Mouse (Mus musculus) brain, embryonic 18.5 days (tissue): ENCODE measurements at regions not wholly inside any gene's neighbourhood (a gene's known extent, or its start where the extent isn't known, plus 50 kb on each side); places are given as distances from the start of the nearest gene placed in this dataset.

Experiments
- DNase-seq: peaks from one replicate; pipeline ENCODE4 v3.0.0-alpha.2; 2012; ENCODE audit warnings: low read depth, low spot score

DNA sequence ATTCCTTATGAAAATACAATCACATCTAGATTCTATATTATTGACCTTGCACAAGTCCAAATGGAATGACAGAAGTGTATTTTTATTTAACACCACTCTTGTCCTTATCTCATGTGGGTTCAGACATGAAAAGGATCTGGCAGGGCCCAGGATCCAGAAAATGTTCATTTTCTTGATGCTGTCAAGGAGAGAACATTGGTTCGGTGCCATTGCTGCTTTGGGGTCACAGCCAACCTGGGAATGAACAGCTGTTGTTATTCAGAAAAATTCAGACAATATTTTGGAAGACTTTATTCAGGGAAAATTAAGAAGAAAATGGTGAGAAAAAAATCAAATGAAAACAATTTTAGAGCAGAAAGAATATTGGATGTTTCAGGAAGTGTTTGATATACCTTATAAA is 590.0 kb downstream of the Iqcm start:
- DNase-seq: no peak

DNA sequence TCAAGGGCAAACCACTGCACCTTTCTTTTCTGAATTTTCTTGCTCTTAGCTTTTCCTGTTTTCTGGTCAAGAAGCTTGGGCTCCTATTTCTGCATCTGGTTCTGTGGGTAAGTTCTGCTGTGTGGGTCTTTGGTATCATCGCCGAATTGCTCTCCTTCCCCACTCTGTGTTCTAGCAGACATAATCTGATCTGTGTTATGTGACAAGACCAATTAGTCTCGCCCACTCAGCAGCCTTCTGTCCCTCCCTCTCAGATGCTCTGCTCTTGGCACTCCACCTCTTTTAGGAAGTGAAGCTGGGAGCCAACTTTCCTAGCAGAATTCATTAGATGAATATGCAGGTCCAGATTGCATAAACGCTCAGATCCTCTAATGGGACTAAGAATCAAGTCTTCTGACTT is 603.5 kb downstream of the Iqcm start:
- DNase-seq: peak; percentile 20

DNA sequence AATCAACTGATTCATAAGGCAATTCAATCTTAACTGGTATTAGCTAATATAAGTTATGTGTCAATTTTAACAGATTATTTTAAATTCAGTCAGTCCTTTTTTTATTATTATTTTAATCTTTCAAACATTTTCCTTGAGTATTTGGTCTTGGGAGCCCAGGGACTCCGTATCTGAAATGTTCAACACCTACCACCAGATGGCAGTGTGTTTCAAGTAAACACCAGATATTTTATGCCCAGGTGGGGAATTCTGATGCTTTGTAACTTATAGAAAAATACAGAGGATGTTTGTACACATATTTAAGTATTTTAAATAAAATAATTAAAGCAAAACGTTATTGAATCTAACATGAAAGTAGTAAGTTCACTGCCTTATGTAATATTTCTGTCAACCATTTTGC is 619.2 kb downstream of the Iqcm start:
- no peak for DNase-seq

DNA sequence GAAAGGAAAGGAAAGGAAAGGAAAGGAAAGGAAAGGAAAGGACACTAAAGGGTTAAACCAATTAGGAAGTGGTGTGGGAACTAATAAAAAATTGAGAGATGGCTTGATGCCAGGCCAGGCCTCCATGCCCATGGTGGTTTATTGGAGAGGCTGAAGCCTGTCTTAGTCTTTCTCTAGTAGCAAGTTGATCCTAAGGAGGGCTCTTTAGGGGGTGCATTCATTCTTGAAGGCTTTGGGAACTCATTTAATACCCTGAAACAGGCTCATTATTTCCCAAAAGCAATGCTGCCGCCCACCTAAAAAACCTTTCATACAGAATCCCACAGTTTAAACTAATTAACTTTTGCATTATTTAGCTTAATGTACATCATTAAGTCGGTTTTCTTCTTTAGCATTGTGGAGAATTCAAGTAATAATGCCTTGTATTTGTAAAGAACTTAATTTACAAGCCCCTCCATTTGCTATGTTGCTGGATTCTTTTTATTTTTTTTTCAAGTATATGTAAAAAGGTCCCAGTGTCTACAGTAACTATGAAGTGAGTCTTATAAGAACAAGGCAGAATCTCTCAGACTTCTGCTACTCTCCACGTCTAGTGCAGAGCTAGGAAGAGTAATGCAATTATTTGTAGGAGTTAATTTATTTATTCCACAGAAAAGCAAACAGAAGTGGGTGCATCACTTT is 624.3 kb downstream of the Iqcm start:
- DNase-seq: no peak

DNA sequence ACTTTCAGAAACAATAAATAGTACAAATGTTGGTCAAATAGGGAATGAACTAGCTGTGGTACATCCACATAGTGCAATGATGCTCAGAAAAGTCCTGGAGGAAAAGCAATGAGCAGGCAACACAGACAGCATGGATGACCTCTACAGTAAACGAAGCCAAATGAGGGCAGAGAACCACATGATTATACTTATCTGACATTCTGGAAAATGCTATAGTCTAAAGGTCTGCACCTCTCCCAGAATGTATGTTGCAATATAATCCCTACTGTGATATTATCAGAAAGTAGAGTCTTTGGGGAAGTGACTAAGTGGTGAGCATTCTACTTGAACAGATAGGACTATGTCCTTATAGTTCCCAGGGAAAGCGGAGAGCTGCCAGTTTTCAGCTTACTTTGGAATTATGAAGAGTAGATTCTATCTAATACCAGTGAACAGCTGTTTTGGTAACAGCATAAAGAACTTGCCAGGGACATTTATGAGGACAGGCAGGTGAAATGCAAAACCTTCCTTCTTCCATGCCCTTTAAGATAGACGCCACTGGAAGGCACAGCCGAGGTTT is 672.2 kb downstream of the Iqcm start:
- no peak for DNase-seq

DNA sequence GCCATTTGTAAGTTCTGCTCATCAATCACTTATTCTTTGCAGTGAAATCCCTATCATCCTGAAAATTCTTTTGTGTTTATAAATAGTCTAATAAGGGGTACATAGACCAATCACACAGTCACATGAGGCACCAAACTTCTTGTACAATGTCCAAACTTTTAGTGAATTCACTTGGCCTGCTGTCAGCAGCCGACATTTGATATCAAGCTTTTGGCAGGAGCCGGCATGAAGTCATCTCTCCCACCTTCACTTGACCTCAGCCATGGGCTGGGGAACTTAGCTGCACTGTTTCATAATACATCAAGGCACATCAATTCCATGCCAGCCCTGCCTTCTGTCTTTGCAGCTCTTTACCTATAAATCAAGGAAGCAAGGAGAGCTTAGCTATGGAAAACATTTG is 679.0 kb downstream of the Iqcm start:
- no peak for DNase-seq

DNA sequence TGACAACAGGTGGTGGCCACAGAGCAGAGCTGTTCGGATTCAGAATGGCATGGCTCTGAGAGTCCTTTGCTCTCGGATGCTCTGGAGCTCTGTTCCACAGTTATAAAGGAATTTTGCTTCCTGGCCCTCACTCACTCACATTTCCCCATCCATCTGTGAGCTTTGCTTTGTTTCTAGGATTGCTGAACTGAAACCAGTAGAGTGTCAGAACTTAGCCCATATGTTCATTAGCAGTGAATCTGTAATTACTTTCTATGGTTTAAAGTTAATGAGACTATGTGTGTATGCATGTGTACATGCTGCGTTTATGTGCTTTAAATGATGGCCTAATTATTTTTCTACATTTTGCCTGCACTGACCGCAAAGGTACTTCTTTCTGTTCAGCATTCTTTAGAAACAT is 688.7 kb downstream of the Iqcm start:
- DNase-seq: peak; percentile 3

DNA sequence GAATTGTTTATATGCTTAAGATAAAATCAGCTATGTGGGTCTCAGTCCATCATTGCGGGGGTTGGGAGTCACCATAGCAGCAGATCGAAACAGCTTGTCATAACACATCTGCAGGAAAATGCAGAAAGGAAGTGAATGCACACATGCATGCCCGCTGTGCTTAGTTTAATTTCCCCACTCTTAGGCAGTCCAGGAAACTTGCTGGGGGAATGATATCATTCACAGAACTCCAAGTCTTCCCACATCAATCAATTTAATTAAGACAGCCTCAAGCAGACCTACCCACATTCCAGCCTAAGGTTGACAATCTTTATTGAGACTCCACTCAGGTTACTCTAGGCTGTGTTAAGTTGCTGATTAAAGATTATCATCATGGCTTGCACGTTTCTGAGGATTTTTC is 700.2 kb downstream of the Iqcm start:
- no peak for DNase-seq

DNA sequence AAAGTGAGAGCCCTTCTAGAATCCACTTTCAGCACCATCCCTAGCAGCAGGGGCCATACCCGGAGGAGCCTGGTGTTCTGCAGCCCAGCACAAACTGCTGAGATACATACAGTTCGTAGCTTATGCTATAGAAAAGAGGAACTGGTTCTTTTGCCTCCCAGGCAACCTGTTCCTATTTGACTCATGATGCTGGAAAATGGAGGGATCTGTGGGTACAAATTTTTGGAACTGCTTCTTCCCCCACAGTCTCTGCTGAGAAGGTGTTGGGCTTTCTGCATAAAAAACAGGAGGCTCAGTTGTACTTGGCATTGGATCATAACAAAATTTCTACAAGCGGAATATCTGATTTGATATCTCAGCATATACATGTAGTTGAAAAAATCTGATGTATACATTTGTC is 716.7 kb upstream of the Nr3c2 start:
- DNase-seq: no peak

DNA sequence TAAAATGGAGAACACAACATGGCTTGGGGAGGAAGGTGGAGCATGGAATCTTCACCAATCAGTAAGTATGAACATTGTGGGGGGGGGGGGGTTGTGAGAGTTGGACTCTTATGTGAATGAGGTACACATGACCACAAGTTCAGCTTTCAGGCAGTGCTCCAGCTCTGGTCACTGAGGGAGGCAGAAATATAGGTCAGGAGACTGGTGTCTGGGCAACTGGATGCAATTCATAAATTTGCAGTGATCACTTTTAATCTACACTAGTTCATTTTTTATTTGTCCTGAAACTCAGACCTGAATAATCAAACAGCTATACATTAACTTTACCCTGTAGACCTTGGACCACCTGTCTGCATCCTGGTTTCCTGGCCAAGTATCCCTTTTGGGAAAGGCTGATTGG is 715.4 kb upstream of the Nr3c2 start:
- no peak for DNase-seq

DNA sequence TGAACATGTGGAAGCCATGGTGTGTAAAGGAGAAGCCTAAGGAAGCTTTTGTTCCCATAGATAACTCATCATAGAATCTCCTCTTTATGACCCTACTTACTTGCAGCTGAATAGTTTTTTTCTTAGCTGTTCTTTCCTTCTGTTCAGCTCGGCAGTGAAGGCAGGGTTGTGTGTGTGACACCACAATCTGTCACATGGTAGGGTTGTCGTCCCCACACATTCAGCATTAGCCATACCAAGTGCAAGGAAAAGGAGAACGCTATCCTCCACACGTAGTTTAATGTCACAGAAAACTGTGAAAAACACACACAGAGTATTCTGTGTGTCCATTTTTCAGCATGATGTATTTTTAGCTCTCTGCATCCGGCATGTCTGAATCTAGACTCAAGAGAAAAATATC is 711.9 kb upstream of the Nr3c2 start:
- peak; percentile 4 for DNase-seq

DNA sequence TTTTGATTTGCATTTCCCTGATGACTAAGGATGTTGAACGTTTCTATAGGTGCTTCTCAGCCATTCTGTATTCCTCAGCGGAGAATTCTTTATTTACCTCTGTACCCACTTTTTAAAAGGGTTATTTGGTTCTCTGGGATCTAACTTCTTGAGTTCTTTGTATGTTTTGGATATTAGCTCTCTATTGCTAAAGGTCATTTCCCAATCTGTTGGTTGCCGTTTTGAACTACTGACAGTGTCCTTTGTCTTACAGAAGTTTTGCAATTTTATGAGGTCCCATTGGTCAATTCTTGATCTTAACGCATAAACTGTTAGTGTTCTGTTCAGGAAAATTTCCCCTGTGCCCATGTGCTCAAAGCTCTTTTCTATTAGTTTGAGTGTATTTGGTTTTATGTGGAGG is 687.4 kb upstream of the Nr3c2 start:
- no peak for DNase-seq

DNA sequence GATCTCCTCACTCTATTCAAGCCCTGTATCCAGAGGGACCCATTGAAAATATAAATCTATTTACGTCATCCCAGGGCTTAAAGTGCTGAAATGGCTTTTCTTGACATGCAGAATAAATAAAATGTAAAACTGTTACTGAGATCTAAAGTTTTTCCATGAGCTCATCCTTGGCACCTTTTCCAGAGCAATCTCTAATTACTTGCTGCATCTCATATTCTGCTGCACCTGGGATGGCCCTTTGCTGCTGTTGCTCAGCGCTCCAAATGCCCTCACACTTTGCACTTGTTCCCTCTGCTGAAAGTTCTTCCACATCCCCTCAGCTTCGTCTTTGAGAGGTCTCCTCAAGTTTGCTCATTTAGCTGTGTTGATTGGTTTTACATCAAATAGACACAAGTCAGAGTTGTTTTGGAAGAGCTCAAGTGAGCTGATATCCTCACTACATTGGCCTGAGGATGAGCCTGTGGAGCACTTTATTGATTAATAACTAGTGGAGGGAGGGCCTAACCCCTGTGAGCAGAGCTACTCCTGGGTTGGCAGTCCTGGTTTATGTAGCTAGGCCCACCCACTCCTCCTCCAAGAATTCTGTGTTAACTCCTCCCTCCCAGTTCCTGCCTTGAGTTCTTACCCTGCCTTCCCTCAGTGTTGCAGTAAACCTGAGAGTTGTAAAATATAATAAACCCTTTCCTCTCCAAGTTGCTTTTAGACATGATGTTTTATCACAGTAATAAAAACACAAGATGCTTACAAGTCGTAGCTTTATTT is 681.2 kb upstream of the Nr3c2 start:
- no peak for DNase-seq

DNA sequence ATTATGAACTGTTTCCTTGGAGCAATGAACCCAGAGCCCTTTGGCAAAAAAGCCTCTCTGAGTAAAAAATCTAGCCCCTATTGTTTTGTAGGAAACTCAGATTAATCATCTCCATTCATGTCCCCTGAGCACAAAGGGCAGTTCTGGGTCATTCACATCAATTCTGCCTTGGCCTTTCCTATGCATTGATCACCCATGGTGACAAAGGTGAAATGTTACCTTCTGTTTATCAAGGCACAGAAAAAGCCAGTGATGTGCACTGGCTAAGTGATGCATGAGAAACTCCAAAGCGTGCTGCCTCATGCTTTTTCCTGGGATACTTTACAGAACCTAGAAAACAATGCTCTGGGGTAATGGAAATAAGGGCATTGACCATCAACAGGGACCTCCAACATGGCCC is 668.4 kb upstream of the Nr3c2 start:
- no peak for DNase-seq

DNA sequence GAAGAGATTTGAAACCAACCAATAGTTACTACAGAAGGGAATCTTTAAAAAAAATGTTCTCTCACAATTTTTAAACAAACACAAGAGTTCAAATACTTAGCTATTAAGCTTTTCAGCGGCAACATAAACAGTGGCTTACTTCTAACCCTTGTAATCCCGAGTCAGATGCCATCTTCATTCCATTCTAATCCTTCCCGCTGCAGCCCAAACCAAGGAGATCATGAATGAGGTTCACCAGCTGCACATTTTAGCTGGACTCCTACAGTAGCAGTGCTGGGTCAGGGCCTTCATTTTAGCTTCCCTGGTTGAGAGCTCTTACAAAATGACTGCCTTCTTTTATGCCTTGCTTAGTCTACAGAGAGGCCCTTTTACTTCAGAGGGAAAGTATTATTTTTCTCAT is 650.0 kb upstream of the Nr3c2 start:
- no peak for DNase-seq

DNA sequence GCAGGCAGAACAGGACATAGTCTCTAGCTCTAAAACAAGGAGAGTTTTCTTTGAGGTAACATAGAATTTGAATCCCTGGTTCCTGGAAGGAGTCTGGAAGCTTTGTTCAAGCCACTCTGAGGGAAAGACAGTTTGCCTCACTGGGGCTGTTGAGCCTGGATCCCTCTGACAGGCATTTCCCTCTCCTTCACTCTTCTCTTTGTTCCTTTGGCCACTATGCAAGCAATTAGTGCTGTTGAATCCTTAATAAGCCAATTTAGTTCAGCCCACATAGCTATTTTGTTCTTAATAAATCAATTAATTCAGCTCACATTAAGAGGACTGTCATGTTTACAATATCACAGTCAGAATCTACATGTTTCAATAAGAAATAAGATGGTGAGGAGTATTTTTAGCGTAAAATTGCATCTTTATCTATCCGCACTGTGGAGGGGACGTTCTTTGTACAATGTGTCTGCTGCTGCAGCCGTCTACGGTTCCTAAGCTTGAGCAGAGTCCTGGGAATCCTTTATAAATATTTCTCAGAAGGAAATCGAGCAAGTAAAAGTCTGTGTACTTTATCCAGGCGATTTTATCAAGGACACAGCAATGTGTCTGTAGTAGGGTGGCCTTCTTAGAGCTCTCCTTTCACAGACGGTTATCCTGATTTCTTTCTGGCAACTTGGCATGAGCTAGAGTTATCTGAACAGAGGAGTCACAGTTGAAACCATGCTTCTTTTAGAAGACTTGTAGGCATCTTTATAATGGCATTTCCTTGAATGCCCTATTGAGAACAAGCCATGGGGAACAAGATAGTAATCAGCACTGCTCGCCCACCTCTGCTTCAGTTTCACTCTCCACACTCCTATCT is 646.9 kb upstream of the Nr3c2 start:
- DNase-seq: peak; percentile 4
